Mouse (Mus musculus) liver, postnatal 0 days (tissue): ENCODE measurements at regions not wholly inside any gene's neighbourhood (a gene's known extent, or its start where the extent isn't known, plus 50 kb on each side); places are given as distances from the start of the nearest gene placed in this dataset.
A peak's percentile ranks its signal among the peaks of the same experiment; 100 is the strongest.

Source experiments
- ATAC-seq: fragments of 200-750 bp; cut with Nextera tagmentation; 2 replicates; pipeline ENCODE4 v1.8.0; 2017; ENCODE audit warnings: mild to moderate bottlenecking, moderate library complexity
- DNase-seq: peaks from one replicate; pipeline ENCODE4 v3.0.0-alpha.2; 2016
- H3K27ac ChIP-seq: fragments of 300-500 bp; sonication (generic); 2 replicates; pipeline ENCODE4 v1.5.1; 2014; ENCODE audit warnings: antibody characterized with exemption, moderate library complexity, mild to moderate bottlenecking, low read depth
- H3K27me3 ChIP-seq: fragments of 300-500 bp; sonication (generic); 2 replicates; pipeline ENCODE4 v1.6.1; 2014; ENCODE audit warnings: low read length, control low read depth, mixed read lengths; ENCODE audit not compliant: insufficient read depth
- H3K36me3 ChIP-seq: fragments of 300-500 bp; sonication (generic); replicated peaks from 2 replicates; pipeline ENCODE4 v1.6.1; 2014; ENCODE audit warnings: mild to moderate bottlenecking, control low read depth, low read length, moderate library complexity, mixed read lengths; ENCODE audit not compliant: insufficient read depth
- H3K4me1 ChIP-seq: fragments of 300-500 bp; sonication (generic); 2 replicates; pipeline ENCODE4 v1.6.1; 2014; ENCODE audit warnings: antibody characterized with exemption, mild to moderate bottlenecking, control low read depth; ENCODE audit not compliant: insufficient read depth
- H3K4me2 ChIP-seq: fragments of 300-500 bp; sonication (generic); 2 replicates; pipeline ENCODE4 v1.6.1; 2014; ENCODE audit warnings: low read depth, mild to moderate bottlenecking, low read length, moderate library complexity, mixed read lengths
- H3K4me3 ChIP-seq: fragments of 300-500 bp; sonication (generic); 2 replicates; pipeline ENCODE4 v1.5.1; 2014; ENCODE audit warnings: low read depth, low read length
- H3K9ac ChIP-seq: fragments of 300-500 bp; sonication (generic); replicated peaks from 2 replicates; pipeline ENCODE4 v1.6.1; 2014; ENCODE audit warnings: mild to moderate bottlenecking, moderate library complexity
- H3K9me3 ChIP-seq: fragments of 300-500 bp; sonication (generic); 2 replicates; pipeline ENCODE4 v1.6.1; 2016; ENCODE audit warnings: mild to moderate bottlenecking, control low read depth, low read length, mixed read lengths
- CTCF ChIP-seq: sonication (generic); IDR thresholded peaks from 2 replicates; pipeline ENCODE4 v1.5.1; 2016; ENCODE audit warnings: antibody characterized with exemption, low read depth
- EP300 ChIP-seq: IDR thresholded peaks from 2 replicates; pipeline ENCODE4 v1.6.1; 2016; ENCODE audit warnings: antibody characterized with exemption, low read depth, mild to moderate bottlenecking
- WGBS: fragments of 180-500 bp; shearing (Covaris S2); extraction: QIAGEN DNeasy Blood & Tissue Kit; methylation state at CpG from one replicate; pipeline ENCODE4 v1.1.7; 2014; ENCODE audit not compliant: insufficient replicate concordance; 5-methylcytosine and 5-hydroxymethylcytosine counted together

GRCm38 (mm10) chr1:71945070-71945469 lies 267.0 kb downstream of the Mreg start:
- WGBS: 65% methylated on average over 6 of the region's 6 CpGs
- no peak for TF ChIP-seq EP300
- no peak for TF ChIP-seq CTCF

GRCm38 (mm10) chr1:71944531-71944930 lies 267.6 kb downstream of the Mreg start:
- WGBS: 63% methylated on average over 3 of the region's 3 CpGs
- Histone ChIP-seq H3K27ac (no peak overlapping the region), H3K9ac (no peak overlapping the region), H3K4me3 (no peak overlapping the region), H3K27me3 (no peaks in the 10 kb centered on the region), H3K4me1 (peaks cover 5% of the 10 kb centered on the region; the same call in 1 of the 2 replicates), H3K4me2 (no peak overlapping the region), H3K36me3 (no peaks in the 10 kb centered on the region), H3K9me3 (no peaks in the 10 kb centered on the region)
- peak; percentile 3 for DNase-seq
- no peak for ATAC-seq
- TF ChIP-seq CTCF (no peak), EP300 (no peak)

More at GRCm38 (mm10) chr1:71945070-71945469, 267.0 kb downstream of the Mreg start:
- no peak overlapping the region for H3K4me2 ChIP-seq
- H3K9ac ChIP-seq: no peak overlapping the region
- peaks cover 5% of the 10 kb centered on the region; the same call in 1 of the 2 replicates for H3K4me1 ChIP-seq
- no peaks in the 10 kb centered on the region for H3K36me3 ChIP-seq
- no peaks in the 10 kb centered on the region for H3K27me3 ChIP-seq
- no peak overlapping the region for H3K27ac ChIP-seq
- ATAC-seq: no peak
- no peaks in the 10 kb centered on the region for H3K9me3 ChIP-seq
- no peak overlapping the region for H3K4me3 ChIP-seq
- no peak for DNase-seq

- no peak for DNase-seq
Measured at GRCm38 (mm10) chr1:71942145-71942544, 270.0 kb downstream of the Mreg start.

GRCm38 (mm10) chr1:71941688-71942087 lies 270.4 kb downstream of the Mreg start:
- Histone ChIP-seq H3K27ac (no peak overlapping the region), H3K4me2 (no peak overlapping the region), H3K27me3 (no peaks in the 10 kb centered on the region), H3K9me3 (no peaks in the 10 kb centered on the region), H3K36me3 (no peaks in the 10 kb centered on the region), H3K9ac (no peak overlapping the region), H3K4me1 (peaks cover 9% of the 10 kb centered on the region), H3K4me3 (no peak overlapping the region)
- 72% methylated on average over 4 of the region's 4 CpGs for WGBS
- no peak for TF ChIP-seq CTCF
- no peak for TF ChIP-seq EP300
- DNase-seq (peak; percentile 6), ATAC-seq (no peak)

More at GRCm38 (mm10) chr1:71942145-71942544, 270.0 kb downstream of the Mreg start:
- TF ChIP-seq CTCF (no peak), EP300 (no peak)
- Histone ChIP-seq H3K27me3 (no peaks in the 10 kb centered on the region), H3K9ac (no peak overlapping the region), H3K4me2 (no peak overlapping the region), H3K4me1 (peaks cover 10% of the 10 kb centered on the region), H3K4me3 (no peak overlapping the region), H3K9me3 (no peaks in the 10 kb centered on the region), H3K27ac (no peak overlapping the region), H3K36me3 (no peaks in the 10 kb centered on the region)
- ATAC-seq: no peak

- Histone ChIP-seq H3K9me3 (no peaks in the 10 kb centered on the region), H3K4me2 (no peak overlapping the region), H3K4me1 (peaks cover 5% of the 10 kb centered on the region), H3K36me3 (no peaks in the 10 kb centered on the region), H3K27me3 (no peaks in the 10 kb centered on the region), H3K4me3 (no peak overlapping the region), H3K27ac (no peak overlapping the region), H3K9ac (no peak overlapping the region)
- TF ChIP-seq CTCF (no peak), EP300 (no peak)
- WGBS: 49% methylated on average over 4 of the region's 4 CpGs
- no peak for ATAC-seq
- DNase-seq: peak; percentile 8
Measured at GRCm38 (mm10) chr1:71940900-71941299, 271.2 kb downstream of the Mreg start.

GRCm38 (mm10) chr1:71938323-71939007 lies 273.6 kb downstream of the Mreg start:
- peak overlapping the region; percentile 82 for H3K27ac ChIP-seq
- H3K4me3 ChIP-seq: peak overlapping the region; percentile 28
- H3K4me1 ChIP-seq: peaks cover 9% of the 10 kb centered on the region
- TF ChIP-seq CTCF: no peak
- no peak for TF ChIP-seq EP300
- ATAC-seq (peak; percentile 88), DNase-seq (peak; percentile 46)
- peak overlapping the region; percentile 46 for H3K4me2 ChIP-seq
- H3K27me3 ChIP-seq: no peaks in the 10 kb centered on the region
- no peaks in the 10 kb centered on the region for H3K9me3 ChIP-seq
- 6% methylated on average over 12 of the region's 12 CpGs for WGBS
- H3K36me3 ChIP-seq: no peaks in the 10 kb centered on the region
- H3K9ac ChIP-seq: no peak overlapping the region
